ENCODE assay signal across 16 mouse cellular contexts in the genomic region with DNA sequence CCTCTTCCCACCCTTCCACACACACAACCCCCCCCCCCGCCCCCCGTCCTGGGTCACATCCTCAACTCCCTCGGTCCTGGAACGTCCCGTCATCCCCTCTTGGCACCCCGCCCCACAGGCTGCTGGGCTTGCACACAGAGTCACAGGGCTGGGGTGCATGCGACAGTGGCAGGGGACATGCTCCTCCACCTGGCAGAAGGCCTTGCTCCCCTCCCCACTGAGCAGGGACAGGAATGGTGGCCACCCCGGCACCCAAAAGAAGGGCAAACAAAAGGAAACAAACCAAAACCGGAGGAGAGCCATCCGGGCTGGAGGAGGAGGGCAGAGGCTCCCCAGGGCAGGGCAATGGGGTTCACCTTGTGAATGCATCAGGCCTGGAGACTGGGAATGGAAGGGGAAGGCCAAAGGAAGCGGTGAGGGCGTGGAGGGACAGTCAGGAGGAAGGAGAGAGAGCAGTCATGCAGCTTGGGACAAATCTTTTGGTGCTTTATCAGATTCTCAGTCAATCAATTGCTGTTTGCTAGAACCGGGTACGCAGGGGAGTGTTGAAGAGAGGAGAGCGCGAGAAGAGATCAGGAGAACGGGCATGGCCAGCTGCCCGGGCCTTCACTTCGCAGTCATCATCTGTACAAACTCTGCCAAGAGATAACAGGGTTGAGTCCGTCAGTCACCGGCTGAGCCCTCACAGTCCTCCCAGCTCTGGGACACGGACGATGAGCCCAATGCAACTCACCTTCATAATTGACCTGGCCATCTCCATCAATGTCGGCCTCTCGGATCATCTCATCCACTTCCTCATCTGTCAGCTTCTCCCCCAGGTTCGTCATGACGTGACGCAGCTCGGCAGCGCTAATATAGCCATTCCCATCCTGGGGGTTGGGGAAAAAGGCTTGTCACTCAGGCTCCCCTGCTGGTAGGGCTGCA. TPM values are rescaled to one million over a fixed set of nuclear protein-coding genes. Genes with fewer than 3 reads are reported as not detected.
DNase-seq lines count a peak whose midpoint lies in the region; ATAC-seq lines count a peak whose summit lies in the region.
"Had no signal": no experiment of that assay in that cellular context is flagged by ENCODE, and none has a peak within 500 bp of the region (broad histone marks: within the 10 kb centered on the region; RNA-seq: fewer than 3 reads in every experiment).

No protein-coding gene starts in this region.

- no peaks in the 10 kb centered on the region for H3K9me3 ChIP-seq in heart, embryonic 12.5 days (replicated peaks)
- H3K9me3 ChIP-seq in limb, embryonic 12.5 days, result no peaks in the 10 kb centered on the region
- H3K9me3 ChIP-seq: embryonic facial prominence, embryonic 15.5 days; hindbrain, embryonic 13.5 days; liver, embryonic 13.5 days; megakaryocyte, embryonic 14.5 days had no signal

- DNase-seq in heart, postnatal 36 days, result no peak
- peak; percentile 29 to 33 for DNase-seq in layer of hippocampus, postnatal 36 days
- no peak for DNase-seq in layer of hippocampus, adult 9-11 months
- peak; percentile 4 to 22 for DNase-seq in spleen, postnatal 10 days (ENCODE audit: low spot score in 2 of 2)
- no peak for DNase-seq in spleen, adult 12 weeks (ENCODE audit: low spot score)
- no peak for DNase-seq in frontal cortex, postnatal 10 days (ENCODE audit: low spot score in 2 of 2)
- DNase-seq: liver, embryonic 13.5 days had no signal

- WGBS in heart, embryonic 12.5 days, result 62% methylated on average over 30 of the region's 30 CpGs
- 89% methylated on average over 30 of the region's 30 CpGs for WGBS in limb, embryonic 12.5 days

- intact Hi-C loops in heart, postnatal 36 days (cut with DNase I), result no loop called here

- no peak for ATAC-seq in heart, embryonic 12.5 days (ENCODE audit: insufficient number of reproducible peaks, low FRiP score)
- no peak for ATAC-seq in limb, embryonic 12.5 days (ENCODE audit: insufficient number of reproducible peaks, insufficient read depth, low FRiP score, low TSS enrichment, low read depth)
- ATAC-seq: CD4-positive, CD25-positive, alpha-beta regulatory T cell, adult 4 months had no signal

- 0 out of 2 replicates have a peak overlapping the region, but pooled peaks have one; percentile 32 for H3K9ac ChIP-seq in heart, embryonic 12.5 days
- no peak overlapping the region for H3K9ac ChIP-seq in limb, embryonic 12.5 days (replicated peaks)
- H3K9ac ChIP-seq: embryonic facial prominence, embryonic 15.5 days; liver, embryonic 13.5 days had no signal

- peaks cover 65% of the 10 kb centered on the region for H3K36me3 ChIP-seq in heart, embryonic 12.5 days
- H3K36me3 ChIP-seq in limb, embryonic 12.5 days, result peaks cover 67% of the 10 kb centered on the region

- no peak overlapping the region for H3K4me3 ChIP-seq in heart, embryonic 12.5 days
- H3K4me3 ChIP-seq in limb, embryonic 12.5 days (replicated peaks), result no peak overlapping the region
- H3K4me3 ChIP-seq: embryonic facial prominence, embryonic 15.5 days; hindbrain, embryonic 13.5 days; liver, embryonic 13.5 days; megakaryocyte, embryonic 14.5 days; myocyte had no signal

- peaks cover 41% of the 10 kb centered on the region for H3K4me1 ChIP-seq in heart, embryonic 12.5 days (replicated peaks)
- H3K4me1 ChIP-seq in limb, embryonic 12.5 days (replicated peaks), result peaks cover 39% of the 10 kb centered on the region

- peaks cover 12% of the 10 kb centered on the region; the same call in 1 of the 2 replicates for H3K27me3 ChIP-seq in heart, embryonic 12.5 days (replicated peaks)
- no peaks in the 10 kb centered on the region for H3K27me3 ChIP-seq in limb, embryonic 12.5 days
- H3K27me3 ChIP-seq: embryonic facial prominence, embryonic 15.5 days; hindbrain, embryonic 13.5 days; liver, embryonic 13.5 days; megakaryocyte, embryonic 14.5 days had no signal

- no peak overlapping the region for H3K4me2 ChIP-seq in heart, embryonic 12.5 days
- H3K4me2 ChIP-seq in limb, embryonic 12.5 days, result no peak overlapping the region
- H3K4me2 ChIP-seq: embryonic facial prominence, embryonic 15.5 days; hindbrain, embryonic 13.5 days; liver, embryonic 13.5 days had no signal

- no peak overlapping the region for H3K27ac ChIP-seq in heart, embryonic 12.5 days (ENCODE audit: poor library complexity, severe bottlenecking)
- H3K27ac ChIP-seq in limb, embryonic 12.5 days, result peak overlapping the region; percentile 0; the same call in 1 of the 2 replicates
- H3K27ac ChIP-seq: embryonic facial prominence, embryonic 15.5 days; hindbrain, embryonic 13.5 days; liver, embryonic 13.5 days; stomach, postnatal 0 days had no signal

RNA-seq across cellular contexts. Expression of a gene that starts 7.3 kb away (rescaled TPM):
- polyA plus RNA-seq in heart, embryonic 12.5 days (2016; fragmentation: Nextera tagmentation; extraction: Ambion mirVana), result 83.6 and 95.0 TPM in 2 replicates
- total RNA-seq in heart, postnatal 36 days (2021), result 100 to 1,000 TPM; 182 to 193 TPM
- 1,000 to 10,000 TPM; 2,055 to 2,361 TPM for total RNA-seq in layer of hippocampus, postnatal 36 days (2021)
- polyA plus RNA-seq in limb, embryonic 12.5 days (2016; fragmentation: Nextera tagmentation; extraction: Ambion mirVana), result 108 and 123 TPM in 2 replicates

RNA-seq across cellular contexts. Expression of a gene that starts 10.3 kb away (rescaled TPM):
- polyA plus RNA-seq in heart, embryonic 12.5 days (2016; fragmentation: Nextera tagmentation; extraction: Ambion mirVana), result 0.28 and 0.34 TPM in 2 replicates
- 1 to 10 TPM; 2.9 TPM for total RNA-seq in heart, postnatal 36 days (2021)
- not detected for total RNA-seq in layer of hippocampus, postnatal 36 days (2021)
- polyA plus RNA-seq in limb, embryonic 12.5 days (2016; fragmentation: Nextera tagmentation; extraction: Ambion mirVana), result 0.96 and 1.1 TPM in 2 replicates

RNA-seq across cellular contexts. Expression of a gene that starts 25.0 kb away (rescaled TPM):
- polyA plus RNA-seq in heart, embryonic 12.5 days (2016; fragmentation: Nextera tagmentation; extraction: Ambion mirVana), result 2.3 and 4.3 TPM in 2 replicates
- total RNA-seq in heart, postnatal 36 days (2021), result 1 to 10 TPM in 1 of 2 experiments, under 1 TPM in 1; 0.54 to 1.3 TPM
- 1 to 10 TPM; 2.4 to 2.7 TPM for total RNA-seq in layer of hippocampus, postnatal 36 days (2021)
- polyA plus RNA-seq in limb, embryonic 12.5 days (2016; fragmentation: Nextera tagmentation; extraction: Ambion mirVana), result 13.2 and 16.2 TPM in 2 replicates
- polyA plus RNA-seq: CD4-positive, CD25-positive, alpha-beta regulatory T cell, adult 4 months had no signal

RNA-seq across cellular contexts. Expression of a gene that starts 27.9 kb away (rescaled TPM):
- polyA plus RNA-seq in heart, embryonic 12.5 days (2016; fragmentation: Nextera tagmentation; extraction: Ambion mirVana), result 3.5 and 4.2 TPM in 2 replicates
- 1 to 10 TPM; 3.4 to 3.9 TPM for total RNA-seq in heart, postnatal 36 days (2021)
- 100 to 1,000 TPM; 345 to 361 TPM for total RNA-seq in layer of hippocampus, postnatal 36 days (2021)
- 16.6 and 16.9 TPM in 2 replicates for polyA plus RNA-seq in limb, embryonic 12.5 days (2016; fragmentation: Nextera tagmentation; extraction: Ambion mirVana)
- total RNA-seq: granulocyte monocyte progenitor cell, adult 5-6 weeks had no signal
- polyA plus RNA-seq: CD4-positive, CD25-positive, alpha-beta regulatory T cell, adult 4 months had no signal

RNA-seq across cellular contexts. Expression of a gene that starts 41.5 kb away (rescaled TPM):
- 14.3 and 15.2 TPM in 2 replicates for polyA plus RNA-seq in heart, embryonic 12.5 days (2016; fragmentation: Nextera tagmentation; extraction: Ambion mirVana)
- 10 to 100 TPM; 11.2 to 11.7 TPM for total RNA-seq in heart, postnatal 36 days (2021)
- 100 to 1,000 TPM; 146 to 149 TPM for total RNA-seq in layer of hippocampus, postnatal 36 days (2021)
- polyA plus RNA-seq in limb, embryonic 12.5 days (2016; fragmentation: Nextera tagmentation; extraction: Ambion mirVana), result 9.8 and 12.5 TPM in 2 replicates
- polyA plus RNA-seq: CD4-positive, CD25-positive, alpha-beta regulatory T cell, adult 4 months had no signal

Comparison
In these comparisons a context has a peak if more than half of its experiments do, and no peak if none do; other contexts are left out.
1. DNase-seq: peak in layer of hippocampus, postnatal 36 days (2 of 2) and spleen, postnatal 10 days (2 of 2); none in heart, postnatal 36 days (0 of 2), layer of hippocampus, adult 9-11 months (single experiment), spleen, adult 12 weeks (single experiment) and frontal cortex, postnatal 10 days (0 of 2).
2. RNA of a gene that starts 7.3 kb away (total RNA-seq): 2,055 to 2,361 TPM in layer of hippocampus, postnatal 36 days; 182 to 193 TPM in heart, postnatal 36 days; every median in the first group is over 10 times any median in the second.